Mouse (Mus musculus) CD4-positive, CD25-positive, alpha-beta regulatory T cell, adult 2 months (primary cell): Measurements from ENCODE around the gene Klf1.
A peak's percentile ranks its signal among the peaks of the same experiment; 100 is the strongest.

ENCODE experiments used
- DNase-seq: peaks from one replicate; pipeline ENCODE4 v3.0.0-alpha.2; 2012; ENCODE audit warnings: low read depth, low spot score

Gene Klf1

GRCm38 (mm10) chr8:84935489-84935888 is 33.8 kb downstream of the Klf1 start:
- no peak for DNase-seq

- no peak for DNase-seq
Measured at GRCm38 (mm10) chr8:84936041-84936961, 34.6 kb downstream of the Klf1 start.

- peak; percentile 84 for DNase-seq
Measured at GRCm38 (mm10) chr8:84936962-84937546, 35.3 kb downstream of the Klf1 start, which contains the start of gene Mast1. Gene Mast1, minus strand, starts transcription at chr8:84937359.

GRCm38 (mm10) chr8:84937620-84938485 is 36.1 kb downstream of the Klf1 start:
- no peak for DNase-seq

- no peak for DNase-seq
Measured at GRCm38 (mm10) chr8:84943699-84944098, 42.0 kb downstream of the Klf1 start.

GRCm38 (mm10) chr8:84944478-84945160 is 42.9 kb downstream of the Klf1 start:
- DNase-seq, result peak; percentile 61

GRCm38 (mm10) chr8:84945235-84945632 is 43.5 kb downstream of the Klf1 start:
- no peak for DNase-seq

GRCm38 (mm10) chr8:84945633-84946527 is 44.2 kb downstream of the Klf1 start:
- DNase-seq, result peak; percentile 43

- DNase-seq, result no peak
Measured at GRCm38 (mm10) chr8:84946528-84947240, 45.0 kb downstream of the Klf1 start, which contains the start of gene Rtbdn. Gene Rtbdn, plus strand, starts transcription at chr8:84946991.

- peak; percentile 67 for DNase-seq
Measured at GRCm38 (mm10) chr8:84947241-84947545, 45.5 kb downstream of the Klf1 start.

GRCm38 (mm10) chr8:84949753-84950152 is 48.0 kb downstream of the Klf1 start:
- no peak for DNase-seq

GRCm38 (mm10) chr8:84952612-84953255 is 51.0 kb downstream of the Klf1 start:
- peak; percentile 48 for DNase-seq
